24 mouse cellular contexts compared by ENCODE assay signal in the genomic region with DNA sequence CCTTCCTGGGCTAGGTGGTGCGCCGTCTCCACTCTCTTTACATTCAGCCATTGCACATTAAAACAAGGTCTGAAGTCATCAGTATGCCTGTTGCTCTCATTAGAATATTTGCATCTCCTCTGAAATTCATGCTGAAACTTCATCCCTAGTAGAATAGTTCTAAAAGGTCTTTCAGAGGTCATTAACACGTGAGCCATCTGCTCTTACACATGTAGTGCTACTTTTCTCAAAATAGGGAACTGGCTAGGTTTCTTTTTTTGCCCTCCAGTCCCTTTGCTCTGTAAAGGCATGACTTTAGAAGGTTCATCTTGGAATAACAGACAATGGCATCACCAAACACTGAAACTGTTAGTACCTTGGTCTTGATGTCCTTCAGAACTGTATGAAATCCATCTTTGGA.
DNase-seq lines count a peak whose midpoint lies in the region; ATAC-seq lines count a peak whose summit lies in the region.
"Had no signal": no experiment of that assay in that cellular context is flagged by ENCODE, and none has a peak within 500 bp of the region (broad histone marks: within the 10 kb centered on the region; RNA-seq: fewer than 3 reads in every experiment).

No protein-coding gene starts in this region.

- peak; percentile 28 for DNase-seq in midbrain, embryonic 11.5 days (ENCODE audit: low spot score, missing footprints)
- DNase-seq in midbrain, embryonic 10.5 days (ENCODE audit: low spot score), result no peak
- no peak for DNase-seq in hindbrain, embryonic 11.5 days (ENCODE audit: low spot score)
- DNase-seq in lung, postnatal 4 days, result no peak
- DNase-seq: adrenal gland, adult 8-10 months; adrenal gland, postnatal 25 days; cerebellum, adult 11 months; cerebellum, adult 18-20 months; cerebellum, adult 8-10 months; cerebellum, adult 9-11 months; cerebellum, postnatal 14 days; cerebellum, postnatal 36 days; embryo, embryonic 11 days; forebrain, postnatal 0 days had no signal

- no peak overlapping the region for H3K4me2 ChIP-seq in midbrain, embryonic 11.5 days
- H3K4me2 ChIP-seq in hindbrain, embryonic 11.5 days (replicated peaks; ENCODE audit: low read depth, low read length), result no peak overlapping the region
- H3K4me2 ChIP-seq: embryonic facial prominence, embryonic 13.5 days; embryonic facial prominence, embryonic 15.5 days; forebrain, embryonic 13.5 days; forebrain, embryonic 15.5 days had no signal

- WGBS in midbrain, embryonic 11.5 days, result 81% methylated on average over 3 of the region's 3 CpGs
- WGBS in midbrain, embryonic 10.5 days, result 90% methylated on average over 3 of the region's 3 CpGs
- WGBS in hindbrain, embryonic 11.5 days, result 85% methylated on average over 3 of the region's 3 CpGs

- no peak overlapping the region for H3K27ac ChIP-seq in midbrain, embryonic 11.5 days (ENCODE audit: low read depth, low read length)
- no peak overlapping the region for H3K27ac ChIP-seq in midbrain, embryonic 10.5 days (replicated peaks)
- no peak overlapping the region for H3K27ac ChIP-seq in hindbrain, embryonic 11.5 days (ENCODE audit: low read depth, low read length)
- H3K27ac ChIP-seq: embryonic facial prominence, embryonic 13.5 days; embryonic facial prominence, embryonic 15.5 days; forebrain, embryonic 10.5 days; forebrain, embryonic 13.5 days; forebrain, embryonic 15.5 days had no signal

- ATAC-seq in midbrain, embryonic 11.5 days (ENCODE audit: low FRiP score), result no peak
- ATAC-seq in granulocyte monocyte progenitor cell, adult 5-6 weeks (replicated peaks; ENCODE audit: poor library complexity, severe bottlenecking), result 0 out of 2 replicates have a peak, but pooled peaks have one; percentile 30
- no peak for ATAC-seq in hindbrain, embryonic 11.5 days (ENCODE audit: low FRiP score)
- ATAC-seq: activated CD4-positive, CD25-positive, alpha-beta regulatory T cell, adult 4 months; forebrain, embryonic 13.5 days; forebrain, embryonic 15.5 days; forebrain, postnatal 0 days; Patski had no signal

- H3K27me3 ChIP-seq in midbrain, embryonic 11.5 days (ENCODE audit: control insufficient read depth, insufficient read depth, low read length), result no peaks in the 10 kb centered on the region
- H3K27me3 ChIP-seq in midbrain, embryonic 10.5 days (ENCODE audit: low read depth, poor library complexity, severe bottlenecking), result no peaks in the 10 kb centered on the region
- H3K27me3 ChIP-seq in hindbrain, embryonic 11.5 days (ENCODE audit: control insufficient read depth, insufficient read depth, low read length), result no peaks in the 10 kb centered on the region
- H3K27me3 ChIP-seq: embryonic facial prominence, embryonic 13.5 days; embryonic facial prominence, embryonic 15.5 days; forebrain, embryonic 13.5 days; forebrain, embryonic 15.5 days had no signal

- H3K4me1 ChIP-seq in midbrain, embryonic 11.5 days (ENCODE audit: control insufficient read depth, insufficient read depth, low read length), result no peaks in the 10 kb centered on the region
- H3K4me1 ChIP-seq in midbrain, embryonic 10.5 days, result no peaks in the 10 kb centered on the region
- H3K4me1 ChIP-seq in hindbrain, embryonic 11.5 days (replicated peaks; ENCODE audit: control insufficient read depth, insufficient read depth, low read length), result no peaks in the 10 kb centered on the region
- H3K4me1 ChIP-seq: embryonic facial prominence, embryonic 13.5 days; embryonic facial prominence, embryonic 15.5 days; forebrain, embryonic 10.5 days; forebrain, embryonic 13.5 days; forebrain, embryonic 15.5 days had no signal

- H3K4me3 ChIP-seq in midbrain, embryonic 11.5 days (ENCODE audit: low read depth, low read length), result no peak overlapping the region
- H3K4me3 ChIP-seq in midbrain, embryonic 10.5 days, result no peak overlapping the region
- no peak overlapping the region for H3K4me3 ChIP-seq in hindbrain, embryonic 11.5 days (ENCODE audit: low read depth, low read length)
- H3K4me3 ChIP-seq: embryonic facial prominence, embryonic 13.5 days; embryonic facial prominence, embryonic 15.5 days; erythroblast, embryonic 14.5 days; forebrain, embryonic 10.5 days; forebrain, embryonic 13.5 days; forebrain, embryonic 15.5 days had no signal

- H3K9me3 ChIP-seq in midbrain, embryonic 11.5 days (ENCODE audit: control insufficient read depth, low read length), result no peaks in the 10 kb centered on the region
- no peaks in the 10 kb centered on the region for H3K9me3 ChIP-seq in midbrain, embryonic 10.5 days (replicated peaks)
- no peaks in the 10 kb centered on the region for H3K9me3 ChIP-seq in hindbrain, embryonic 11.5 days (ENCODE audit: control insufficient read depth, low read length)
- H3K9me3 ChIP-seq: embryonic facial prominence, embryonic 13.5 days; embryonic facial prominence, embryonic 15.5 days; forebrain, embryonic 10.5 days; forebrain, embryonic 13.5 days; forebrain, embryonic 15.5 days; G1E had no signal

- no peaks in the 10 kb centered on the region for H3K36me3 ChIP-seq in midbrain, embryonic 11.5 days (ENCODE audit: control insufficient read depth, insufficient read depth, low read length)
- no peaks in the 10 kb centered on the region for H3K36me3 ChIP-seq in midbrain, embryonic 10.5 days
- no peaks in the 10 kb centered on the region for H3K36me3 ChIP-seq in hindbrain, embryonic 11.5 days (ENCODE audit: control insufficient read depth, insufficient read depth, low read length)
- H3K36me3 ChIP-seq: embryonic facial prominence, embryonic 13.5 days; embryonic facial prominence, embryonic 15.5 days; forebrain, embryonic 10.5 days; forebrain, embryonic 15.5 days; G1E had no signal

- no peak overlapping the region for H3K9ac ChIP-seq in midbrain, embryonic 11.5 days (ENCODE audit: low read length)
- no peak overlapping the region for H3K9ac ChIP-seq in hindbrain, embryonic 11.5 days (ENCODE audit: low read depth, low read length)
- H3K9ac ChIP-seq: embryonic facial prominence, embryonic 13.5 days; embryonic facial prominence, embryonic 15.5 days; forebrain, embryonic 13.5 days; forebrain, embryonic 15.5 days; forebrain, postnatal 0 days had no signal
